Mouse (Mus musculus) midbrain, embryonic 10.5 days (tissue): ENCODE measurements around the gene Zg16. TPM values are rescaled to one million over a fixed set of nuclear protein-coding genes. Genes with fewer than 3 reads are reported as not detected.
A peak's percentile ranks its signal among the peaks of the same experiment; 100 is the strongest.

Source experiments
- DNase-seq: peaks from one replicate; pipeline ENCODE4 v3.0.0-alpha.2; 2017; ENCODE audit warnings: low spot score
- H3K27ac ChIP-seq: fragments of 300-500 bp; sonication (generic); replicated peaks from 2 replicates; pipeline ENCODE4 v1.5.1; 2016; ENCODE audit warnings: mild to moderate bottlenecking
- H3K27me3 ChIP-seq: fragments of 300-500 bp; sonication (generic); 2 replicates; pipeline ENCODE4 v1.6.1; 2016; ENCODE audit warnings: low read depth, mild to moderate bottlenecking; ENCODE audit not compliant: poor library complexity, severe bottlenecking
- H3K36me3 ChIP-seq: fragments of 300-500 bp; sonication (generic); 2 replicates; pipeline ENCODE4 v1.6.1; 2016; ENCODE audit warnings: mild to moderate bottlenecking, moderate library complexity
- H3K4me1 ChIP-seq: fragments of 300-500 bp; sonication (generic); 2 replicates; pipeline ENCODE4 v1.6.1; 2016
- H3K4me3 ChIP-seq: fragments of 300-500 bp; sonication (generic); 2 replicates; pipeline ENCODE4 v1.5.1; 2016; ENCODE audit warnings: mild to moderate bottlenecking, moderate library complexity
- H3K9me3 ChIP-seq: fragments of 300-500 bp; sonication (generic); replicated peaks from 2 replicates; pipeline ENCODE4 v1.6.1; 2016; ENCODE audit warnings: mild to moderate bottlenecking
- WGBS: fragments of 180-500 bp; shearing (Covaris S2); methylation state at CpG from one replicate; pipeline ENCODE4 v1.1.7; 2016; 5-methylcytosine and 5-hydroxymethylcytosine counted together
- polyA plus RNA-seq: library from polyadenylated mRNA; unstranded; fragments of >200 nt; fragmentation: Nextera tagmentation; extraction: Ambion mirVana; gene quantifications from 2 replicates; pipeline ENCODE4 v1.2.1, GENCODE M21; 2016

Zg16 gene
- polyA plus RNA-seq, 1 experiment from 2014 or later = not detected

- Histone ChIP-seq H3K4me1 (peaks cover 27% of the 10 kb centered on the region), H3K27me3 (no peaks in the 10 kb centered on the region), H3K9me3 (no peaks in the 10 kb centered on the region), H3K27ac (no peak overlapping the region), H3K4me3 (no peak overlapping the region), H3K36me3 (no peaks in the 10 kb centered on the region)
- 64% methylated on average over 11 of the region's 12 CpGs for WGBS
- DNase-seq = no peak
Measured at GRCm38 (mm10) chr7:127113614-127114259, 26.6 kb upstream of the Zg16 start.

DNA sequence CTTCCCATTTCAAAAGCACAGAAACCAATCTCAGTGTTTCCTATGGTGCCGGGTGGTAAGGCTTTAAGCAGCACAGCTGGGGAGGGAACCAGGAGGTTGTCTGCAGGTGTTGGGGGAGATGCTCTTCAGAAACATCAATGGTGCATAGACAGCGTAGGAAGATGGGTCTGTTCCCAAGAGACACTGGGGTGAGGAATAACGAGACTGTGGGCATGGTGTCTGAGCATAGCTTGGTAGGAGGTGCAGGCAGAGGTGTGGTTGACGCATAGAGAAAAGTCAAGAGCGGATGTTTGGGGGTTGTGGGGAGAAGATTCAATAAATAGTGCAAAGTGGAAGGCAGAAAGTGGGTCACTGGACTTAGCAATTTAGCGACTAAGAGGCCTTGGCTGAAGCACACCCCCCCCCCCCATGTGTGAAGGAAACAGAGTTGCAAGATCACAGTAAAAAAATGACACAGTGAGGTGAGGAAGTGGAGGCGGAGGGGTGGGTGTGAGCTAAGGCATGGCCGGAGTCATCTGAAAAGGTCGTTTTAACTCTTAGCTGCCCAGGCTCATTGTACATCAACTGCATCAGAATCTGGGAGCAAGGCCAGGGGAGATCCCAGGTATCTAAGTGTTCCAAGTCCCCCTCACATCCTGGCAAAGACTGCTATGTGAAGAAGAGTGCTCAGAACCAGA is 25.9 kb upstream of the Zg16 start:
- DNase-seq = no peak
- 59% methylated on average over 9 of the region's 9 CpGs for WGBS
- no peak overlapping the region for H3K27ac ChIP-seq
- H3K4me3 ChIP-seq = no peak overlapping the region
- peaks cover 20% of the 10 kb centered on the region for H3K4me1 ChIP-seq
- no peaks in the 10 kb centered on the region for H3K36me3 ChIP-seq
- no peaks in the 10 kb centered on the region for H3K27me3 ChIP-seq
- H3K9me3 ChIP-seq = no peaks in the 10 kb centered on the region

- H3K36me3 ChIP-seq = no peaks in the 10 kb centered on the region
- H3K4me1 ChIP-seq = peaks cover 14% of the 10 kb centered on the region
- no peak for DNase-seq
- WGBS = 84% methylated on average over 12 of the region's 12 CpGs
- no peaks in the 10 kb centered on the region for H3K9me3 ChIP-seq
- no peaks in the 10 kb centered on the region for H3K27me3 ChIP-seq
- H3K27ac ChIP-seq = no peak overlapping the region
- H3K4me3 ChIP-seq = no peak overlapping the region
Measured at GRCm38 (mm10) chr7:127112251-127112841, 25.2 kb upstream of the Zg16 start.

DNA sequence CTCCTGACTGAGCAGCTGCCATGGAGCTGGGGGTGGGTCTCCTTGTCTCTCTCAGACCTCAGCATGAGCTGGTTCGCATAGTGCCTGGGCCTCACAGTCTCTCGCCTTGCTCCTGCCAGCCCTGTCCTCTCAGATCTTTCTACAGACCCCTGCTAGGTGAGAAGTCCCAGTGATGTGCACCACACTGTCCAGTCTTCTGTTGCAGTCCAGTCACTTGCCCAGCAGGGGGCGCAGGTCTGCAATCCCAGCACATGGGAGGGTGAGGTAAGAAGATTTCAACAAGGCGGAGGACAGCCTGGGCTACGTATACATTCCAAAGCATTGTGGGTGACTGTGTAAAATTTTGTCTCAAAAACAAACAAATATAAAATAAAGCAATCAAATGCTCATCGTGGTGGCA is 24.3 kb upstream of the Zg16 start:
- no peak overlapping the region for H3K27ac ChIP-seq
- H3K4me1 ChIP-seq = peaks cover 14% of the 10 kb centered on the region
- no peak overlapping the region for H3K4me3 ChIP-seq
- DNase-seq = peak; percentile 65
- no peaks in the 10 kb centered on the region for H3K9me3 ChIP-seq
- no peaks in the 10 kb centered on the region for H3K36me3 ChIP-seq
- H3K27me3 ChIP-seq = no peaks in the 10 kb centered on the region
- WGBS = 48% methylated on average over 6 of the region's 6 CpGs

DNA sequence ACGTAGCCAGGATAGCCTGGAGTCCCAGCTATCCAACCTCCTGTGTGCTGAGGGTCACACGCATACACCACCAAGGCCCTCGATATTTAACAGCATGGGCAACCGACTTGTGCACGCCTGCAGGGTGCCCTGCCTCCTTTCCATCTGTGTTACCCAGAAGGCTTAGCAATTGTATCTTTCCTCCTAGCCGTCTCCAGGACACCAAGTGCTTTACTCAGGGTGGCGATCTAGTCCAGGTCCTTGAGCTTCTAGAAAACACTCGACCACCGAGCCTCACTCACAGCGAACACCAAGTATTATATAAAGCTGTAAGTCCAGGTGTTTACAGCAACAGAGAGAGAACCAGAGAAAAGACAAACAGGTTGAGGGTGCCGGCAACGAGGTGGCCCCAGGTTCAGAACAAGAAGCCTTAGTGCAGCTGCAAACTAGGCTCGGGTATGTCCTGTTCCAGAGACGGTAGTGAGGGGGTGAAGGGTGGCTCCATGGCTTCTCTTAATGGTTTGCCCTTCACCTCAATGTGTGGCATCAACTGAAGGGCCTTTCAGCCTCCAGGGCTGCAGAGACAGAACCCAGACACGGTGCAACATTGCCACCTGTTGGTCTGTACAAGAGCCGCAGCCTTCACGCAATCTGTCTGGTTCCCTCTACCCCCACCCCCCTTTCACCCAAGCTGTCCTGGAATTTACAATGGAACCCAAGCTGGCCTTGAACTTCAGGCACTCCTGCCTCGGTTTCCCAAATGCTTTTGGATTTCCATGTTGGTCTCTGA is 23.3 kb upstream of the Zg16 start:
- Histone ChIP-seq H3K4me3 (0 out of 2 replicates have a peak overlapping the region, but pooled peaks have one; percentile 9), H3K27ac (peak overlapping the region; percentile 17; the same call in 1 of the 2 replicates), H3K36me3 (no peaks in the 10 kb centered on the region), H3K9me3 (no peaks in the 10 kb centered on the region), H3K27me3 (no peaks in the 10 kb centered on the region), H3K4me1 (peaks cover 16% of the 10 kb centered on the region)
- peak; percentile 76 for DNase-seq
- WGBS = 55% methylated on average over 18 of the region's 18 CpGs

DNA sequence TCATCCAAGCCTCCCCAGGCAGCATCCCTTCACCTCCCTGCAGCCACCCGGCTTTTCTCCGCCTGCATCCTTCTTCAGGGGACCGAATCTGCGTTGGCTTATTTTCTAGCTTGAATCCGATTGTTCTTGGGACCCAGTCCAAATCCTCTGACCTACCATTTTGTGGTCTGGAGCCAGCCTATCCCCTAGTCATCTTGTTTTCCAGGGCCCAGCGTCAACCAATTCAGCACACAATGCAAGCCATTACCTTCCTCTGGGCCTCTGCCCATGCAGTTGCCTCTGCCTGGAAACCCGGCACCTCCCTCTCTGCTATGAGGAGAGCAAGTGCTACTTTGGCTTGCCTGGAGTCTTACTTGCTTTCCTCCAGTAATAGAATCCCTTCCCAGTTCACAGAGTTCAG is 18.4 kb upstream of the Zg16 start:
- peaks cover 18% of the 10 kb centered on the region for H3K4me1 ChIP-seq
- DNase-seq = no peak
- no peaks in the 10 kb centered on the region for H3K9me3 ChIP-seq
- H3K27me3 ChIP-seq = no peaks in the 10 kb centered on the region
- 72% methylated on average over 7 of the region's 7 CpGs for WGBS
- no peaks in the 10 kb centered on the region for H3K36me3 ChIP-seq
- no peak overlapping the region for H3K4me3 ChIP-seq
- H3K27ac ChIP-seq = peak overlapping the region; percentile 90

DNA sequence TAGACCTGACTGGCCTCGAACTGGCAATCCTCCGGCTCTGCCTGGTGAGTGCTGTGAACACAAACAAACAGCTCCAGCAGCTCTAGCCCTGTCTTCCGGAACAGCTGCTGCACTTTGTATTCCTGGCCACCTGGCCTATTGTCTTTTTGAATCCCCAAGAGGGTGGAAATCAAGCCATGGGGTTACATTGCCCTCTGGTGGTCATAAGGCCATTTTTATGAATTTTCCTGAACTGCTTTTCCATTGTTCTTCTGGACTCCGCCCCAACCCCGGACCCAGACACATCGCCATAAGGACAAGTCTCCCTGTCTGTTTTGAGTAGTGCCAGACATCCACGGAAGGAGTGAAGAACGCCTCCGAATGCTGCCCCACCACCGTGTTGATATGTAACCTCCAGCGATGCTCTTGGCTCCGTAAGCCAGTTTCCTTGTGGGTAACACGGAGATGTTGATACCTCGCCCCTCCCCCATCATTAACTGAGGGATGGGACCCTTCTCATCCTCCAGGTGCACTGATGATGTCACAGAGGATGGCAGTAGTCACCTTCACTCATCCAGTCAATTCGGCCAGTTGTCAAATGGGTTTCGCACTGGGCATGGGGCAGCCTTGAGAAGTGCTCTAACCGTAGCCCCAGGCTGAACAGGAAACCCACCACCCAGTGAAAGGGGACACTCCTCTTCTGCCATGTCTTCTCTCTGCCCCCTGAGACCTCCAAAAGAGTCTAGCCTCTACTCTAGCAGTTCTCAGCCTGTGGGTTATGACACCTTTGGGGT is 17.6 kb upstream of the Zg16 start:
- H3K27me3 ChIP-seq = no peaks in the 10 kb centered on the region
- peak; percentile 85 for DNase-seq
- H3K27ac ChIP-seq = peak overlapping the region; percentile 90
- peak overlapping the region; percentile 52 for H3K4me3 ChIP-seq
- peaks cover 15% of the 10 kb centered on the region for H3K4me1 ChIP-seq
- no peaks in the 10 kb centered on the region for H3K9me3 ChIP-seq
- no peaks in the 10 kb centered on the region for H3K36me3 ChIP-seq
- WGBS = 19% methylated on average over 17 of the region's 17 CpGs

- H3K9me3 ChIP-seq = no peaks in the 10 kb centered on the region
- no peak for DNase-seq
- H3K27me3 ChIP-seq = no peaks in the 10 kb centered on the region
- H3K4me1 ChIP-seq = peaks cover 15% of the 10 kb centered on the region
- H3K4me3 ChIP-seq = 0 out of 2 replicates have a peak overlapping the region, but pooled peaks have one; percentile 52
- WGBS = 73% methylated on average over 6 of the region's 6 CpGs
- H3K36me3 ChIP-seq = no peaks in the 10 kb centered on the region
- peak overlapping the region; percentile 90 for H3K27ac ChIP-seq
Measured at GRCm38 (mm10) chr7:127103960-127104359, 16.8 kb upstream of the Zg16 start.

GRCm38 (mm10) chr7:127102148-127102547 is 15.0 kb upstream of the Zg16 start:
- no peak overlapping the region for H3K4me3 ChIP-seq
- H3K9me3 ChIP-seq = no peaks in the 10 kb centered on the region
- peaks cover 15% of the 10 kb centered on the region for H3K4me1 ChIP-seq
- H3K36me3 ChIP-seq = no peaks in the 10 kb centered on the region
- WGBS = 77% methylated on average over 6 of the region's 6 CpGs
- H3K27me3 ChIP-seq = no peaks in the 10 kb centered on the region
- no peak overlapping the region for H3K27ac ChIP-seq
- no peak for DNase-seq

- no peak overlapping the region for H3K4me3 ChIP-seq
- no peak overlapping the region for H3K27ac ChIP-seq
- no peak for DNase-seq
- 64% methylated on average over 2 of the region's 2 CpGs for WGBS
- no peaks in the 10 kb centered on the region for H3K27me3 ChIP-seq
- peaks cover 15% of the 10 kb centered on the region for H3K4me1 ChIP-seq
- no peaks in the 10 kb centered on the region for H3K36me3 ChIP-seq
- H3K9me3 ChIP-seq = no peaks in the 10 kb centered on the region
Measured at GRCm38 (mm10) chr7:127101451-127102016, 14.4 kb upstream of the Zg16 start.

GRCm38 (mm10) chr7:127099528-127099927 is 12.4 kb upstream of the Zg16 start:
- H3K4me1 ChIP-seq = peaks cover 4% of the 10 kb centered on the region
- 86% methylated on average over 4 of the region's 4 CpGs for WGBS
- H3K27ac ChIP-seq = no peak overlapping the region
- no peak for DNase-seq
- H3K27me3 ChIP-seq = no peaks in the 10 kb centered on the region
- no peaks in the 10 kb centered on the region for H3K9me3 ChIP-seq
- H3K4me3 ChIP-seq = no peak overlapping the region
- H3K36me3 ChIP-seq = no peaks in the 10 kb centered on the region

DNA sequence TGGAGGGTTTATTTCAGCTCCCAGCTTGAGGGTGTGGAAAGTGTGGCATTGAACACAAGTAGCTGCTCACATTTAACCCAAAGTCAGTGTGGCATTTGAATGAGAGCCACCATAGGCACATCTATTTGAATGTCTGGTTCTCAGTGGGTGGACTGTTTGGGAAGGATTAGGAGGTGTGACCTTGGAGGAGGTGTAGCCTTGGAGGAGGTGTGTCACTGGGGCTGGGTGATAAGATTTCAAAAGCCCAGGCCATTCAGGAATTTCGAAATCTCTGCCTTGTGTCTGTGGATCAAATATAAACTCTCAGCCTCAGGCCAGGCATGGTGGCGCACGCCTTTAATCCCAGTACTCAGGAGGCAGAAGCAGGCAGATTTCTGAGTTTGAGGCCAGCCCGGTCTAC is 11.8 kb upstream of the Zg16 start:
- Histone ChIP-seq H3K27me3 (no peaks in the 10 kb centered on the region), H3K27ac (no peak overlapping the region), H3K4me1 (no peaks in the 10 kb centered on the region; the same call in 1 of the 2 replicates), H3K36me3 (no peaks in the 10 kb centered on the region), H3K4me3 (no peak overlapping the region), H3K9me3 (no peaks in the 10 kb centered on the region)
- no peak for DNase-seq
- 87% methylated on average over 4 of the region's 4 CpGs for WGBS
